Mouse (Mus musculus) ES-Bruce4 (cell line): ENCODE measurements around the gene Sbk2.

Source experiments
- CTCF ChIP-seq: IDR thresholded peaks from one replicate; pipeline ENCODE4 v1.8.1; 2011; ENCODE audit warnings: low read depth, low read length
- EP300 ChIP-seq: IDR thresholded peaks from 2 replicates; pipeline ENCODE4 v1.6.1; 2011; ENCODE audit warnings: low read depth, low read length; ENCODE audit not compliant: insufficient read depth
- POLR2A ChIP-seq: IDR thresholded peaks from one replicate; pipeline ENCODE4 v1.8.1; 2011; ENCODE audit warnings: low read length; ENCODE audit not compliant: insufficient read depth

DNA sequence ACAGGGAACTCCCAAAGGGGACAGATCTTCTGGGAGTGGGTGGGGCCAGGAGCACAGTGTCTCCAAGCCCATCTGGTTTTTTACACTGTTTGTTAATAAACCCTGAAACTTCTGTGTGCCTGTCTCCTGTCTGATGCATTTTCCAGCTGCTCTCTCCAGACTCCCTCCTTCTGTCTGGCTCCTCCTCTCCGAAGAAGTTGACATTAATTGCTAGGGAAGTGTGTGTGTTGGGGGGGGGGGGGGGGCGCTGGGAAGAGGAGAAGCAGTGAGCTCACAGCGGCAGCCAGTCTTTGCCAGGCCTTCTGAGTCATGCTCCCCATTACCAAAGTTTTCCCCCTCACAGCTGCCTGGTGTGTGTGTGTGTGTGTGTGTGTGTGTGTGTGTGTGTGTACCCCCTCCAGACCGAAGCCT, 39.3 kb downstream of the Sbk2 start:
- TF ChIP-seq CTCF (no peak), POLR2A (no peak), EP300 (no peak)
